Mouse (Mus musculus) embryonic fibroblast, embryonic 13.5 days (primary cell): ENCODE measurements around the gene Srebf2.

ENCODE experiments used
- CTCF ChIP-seq: IDR thresholded peaks from 2 replicates; pipeline ENCODE4 v1.5.1; 2011; ENCODE audit warnings: mild to moderate bottlenecking, control low read depth, low read length, moderate library complexity, borderline replicate concordance; ENCODE audit not compliant: insufficient read depth
- POLR2A ChIP-seq: IDR thresholded peaks from 2 replicates; pipeline ENCODE4 v1.6.1; 2011; ENCODE audit warnings: low read depth, mild to moderate bottlenecking, control low read depth, low read length, moderate library complexity

DNA sequence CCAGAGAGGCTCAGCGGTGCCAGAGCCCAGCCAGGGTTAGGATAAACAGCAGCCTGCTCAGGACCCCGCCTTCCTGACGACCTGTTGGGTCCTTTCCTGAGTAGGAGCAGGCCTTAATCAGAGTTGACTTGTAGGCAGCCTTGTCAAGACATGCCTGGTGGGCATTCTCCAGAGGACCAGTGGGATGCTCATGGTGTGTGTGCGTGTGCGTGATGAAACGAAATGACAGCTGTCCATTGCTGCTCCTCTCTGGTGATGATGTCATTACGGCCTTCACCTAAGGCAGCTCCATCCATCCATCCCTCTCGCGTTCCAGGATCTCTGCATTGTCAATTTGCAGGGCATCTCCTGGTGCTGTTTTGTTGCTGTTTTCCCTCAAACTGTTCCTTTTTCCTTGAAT is 12.5 kb downstream of the Srebf2 start:
- TF ChIP-seq CTCF (no peak), POLR2A (no peak)
